Mouse (Mus musculus): ENCODE data around the gene Gzmk. TPM values are rescaled to one million over a fixed set of nuclear protein-coding genes. Genes with fewer than 3 reads are reported as not detected.

Gzmk gene
- polyA plus RNA-seq, 1 experiment from 2014 or later = not detected

DNA sequence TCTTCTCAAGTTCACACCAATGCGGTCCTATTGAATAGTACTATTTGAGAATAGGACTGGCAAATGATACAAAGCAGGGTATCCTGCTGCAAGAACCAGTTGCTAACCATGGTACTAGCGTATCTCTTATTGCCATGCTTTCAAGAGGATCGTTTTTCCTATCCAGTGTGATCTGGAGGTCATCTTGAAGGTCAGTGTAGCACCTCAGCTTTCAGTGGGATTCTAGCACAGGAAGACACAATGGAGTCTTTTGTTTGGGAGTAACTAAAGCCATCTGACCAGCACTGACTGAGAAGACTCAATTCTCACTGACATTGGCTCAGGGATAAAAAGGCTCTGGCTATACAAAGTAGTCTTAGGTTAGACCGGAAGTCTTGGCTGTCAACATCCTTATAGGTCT, 74.2 kb downstream of the Gzmk start:
- Histone ChIP-seq H3K4me1 (replicated peaks) (no peaks in the 10 kb centered on the region), H3K27ac (no peak overlapping the region), H3K27me3 (no peaks in the 10 kb centered on the region), H3K9me3 (replicated peaks) (no peaks in the 10 kb centered on the region), H3K9ac (no peak overlapping the region), H3K4me3 (replicated peaks) (no peak overlapping the region), H3K4me2 (no peak overlapping the region), H3K36me3 (no peaks in the 10 kb centered on the region)
- DNase-seq (no peak), ATAC-seq (ENCODE audit: low read depth) (no peak)
- 76% methylated on average over 4 of the region's 4 CpGs for WGBS (ENCODE audit: insufficient replicate concordance)

DNA sequence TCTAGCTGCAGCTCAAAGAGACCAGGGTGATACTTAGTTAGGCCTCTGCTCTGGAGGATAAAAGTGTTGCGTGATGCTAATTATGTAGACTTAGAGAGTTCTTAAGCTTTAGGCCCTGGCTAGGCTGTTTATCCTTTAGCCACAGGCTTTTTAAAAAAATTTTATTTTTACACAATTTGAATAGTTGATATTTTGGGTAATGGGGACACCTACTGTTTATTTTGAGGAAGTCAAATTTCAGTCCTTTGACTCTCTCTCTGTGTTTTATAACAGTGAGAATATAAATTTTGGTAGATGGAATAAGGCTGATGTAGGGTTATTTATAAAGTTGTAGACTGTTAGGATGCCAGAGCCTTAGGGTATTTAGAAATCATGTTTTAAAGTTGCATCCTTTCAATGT, 86.1 kb downstream of the Gzmk start:
- WGBS (ENCODE audit: insufficient replicate concordance) = 79% methylated on average over 1 of the region's 1 CpGs
- Histone ChIP-seq H3K36me3 (no peaks in the 10 kb centered on the region), H3K4me1 (replicated peaks) (no peaks in the 10 kb centered on the region), H3K9me3 (replicated peaks) (no peaks in the 10 kb centered on the region), H3K4me2 (no peak overlapping the region), H3K9ac (no peak overlapping the region), H3K27ac (no peak overlapping the region), H3K4me3 (replicated peaks) (no peak overlapping the region), H3K27me3 (no peaks in the 10 kb centered on the region)
- DNase-seq (no peak), ATAC-seq (ENCODE audit: low read depth) (no peak)

DNA sequence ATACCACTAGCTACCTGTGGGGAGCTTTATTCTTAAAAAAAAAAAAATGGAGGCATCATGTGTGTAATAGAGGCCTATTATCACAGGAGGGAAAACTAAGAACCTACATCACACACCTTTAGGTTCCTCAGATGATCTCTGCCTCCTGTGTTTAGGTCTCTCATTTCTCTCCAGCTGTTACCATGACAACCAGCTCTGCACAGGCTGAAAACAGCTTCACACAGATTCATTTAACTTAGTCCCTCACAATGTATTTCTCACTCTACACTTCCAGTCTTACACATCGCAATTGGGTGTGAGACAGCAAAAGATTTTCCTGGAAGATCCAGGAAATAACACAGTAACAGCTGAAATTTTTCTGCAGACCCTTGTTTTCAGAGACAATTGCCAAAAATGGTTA, 95.7 kb downstream of the Gzmk start:
- Histone ChIP-seq H3K4me1 (replicated peaks) (no peaks in the 10 kb centered on the region), H3K4me2 (no peak overlapping the region), H3K27me3 (no peaks in the 10 kb centered on the region), H3K9ac (no peak overlapping the region), H3K4me3 (replicated peaks) (no peak overlapping the region), H3K36me3 (no peaks in the 10 kb centered on the region), H3K9me3 (replicated peaks) (no peaks in the 10 kb centered on the region), H3K27ac (no peak overlapping the region)
- no peak for DNase-seq
- no peak for ATAC-seq (ENCODE audit: low read depth)
- 68% methylated on average over 1 of the region's 1 CpGs for WGBS (ENCODE audit: insufficient replicate concordance)

Other genes starting within 250 kb of the Gzmk start
- gene Ccno, start 238.1 kb downstream of the Gzmk start, polyA plus RNA-seq (2015; fragmentation: Nextera tagmentation; extraction: Ambion mirVana) = 0.15 TPM in 1 of 2 replicates, not detected in the other
- gene Mcidas, start 232.1 kb downstream of the Gzmk start, polyA plus RNA-seq (2015; fragmentation: Nextera tagmentation; extraction: Ambion mirVana) = not detected in 2 replicates
- gene Cdc20b, start 190.8 kb downstream of the Gzmk start, polyA plus RNA-seq (2015; fragmentation: Nextera tagmentation; extraction: Ambion mirVana) = not detected in 2 replicates
- 10.0 and 12.2 TPM in 2 replicates for gene Gpx8, start 179.5 kb downstream of the Gzmk start, polyA plus RNA-seq (2015; fragmentation: Nextera tagmentation; extraction: Ambion mirVana)
- 0.13 TPM in 1 of 2 replicates, not detected in the other for gene Gzma, start 124.9 kb downstream of the Gzmk start, polyA plus RNA-seq (2015; fragmentation: Nextera tagmentation; extraction: Ambion mirVana)
- gene Esm1, start 16.2 kb downstream of the Gzmk start, polyA plus RNA-seq (2015; fragmentation: Nextera tagmentation; extraction: Ambion mirVana) = 0.65 and 0.75 TPM in 2 replicates
- gene BC067074, start 67.3 kb upstream of the Gzmk start, polyA plus RNA-seq (2015; fragmentation: Nextera tagmentation; extraction: Ambion mirVana) = 0.22 and 0.23 TPM in 2 replicates

Data from liver, embryonic 13.5 days (tissue).